ENCODE assay signal across 14 mouse cellular contexts in genomic region chr12:17677743-17678142, GRCm38 (mm10). TPM values are rescaled to one million over a fixed set of nuclear protein-coding genes. Genes with fewer than 3 reads are reported as not detected.
DNase-seq lines count a peak whose midpoint lies in the region; ATAC-seq and TF ChIP-seq lines count a peak whose summit lies in the region.
"Had no signal": no experiment of that assay in that cellular context is flagged by ENCODE, and none has a peak within 500 bp of the region (broad histone marks: within the 10 kb centered on the region; RNA-seq: fewer than 3 reads in every experiment).

No protein-coding gene starts in this region.

- ATAC-seq in kidney, postnatal 0 days (replicated peaks; ENCODE audit: low FRiP score, low read depth) = no peak
- ATAC-seq in hindbrain, embryonic 11.5 days (ENCODE audit: low FRiP score) = no peak

- peak; percentile 49 for TF ChIP-seq CTCF in kidney, postnatal 0 days (IDR thresholded peaks at IDR 0.05; ENCODE audit: low read depth)
- no peak for TF ChIP-seq CTCF in thymus, adult 2 months (IDR thresholded peaks at IDR 0.05; ENCODE audit: borderline replicate concordance, control insufficient read depth, extremely low read depth, insufficient read depth, low read length, poor library complexity)
- peak; percentile 16; the same call in 1 of the 2 replicates for TF ChIP-seq CTCF in brain, embryonic 14.5 days (IDR thresholded peaks at IDR 0.05; ENCODE audit: borderline replicate concordance, extremely low read depth, insufficient read depth, insufficient read length)

- no peak for TF ChIP-seq POLR2A in thymus, adult 2 months (IDR thresholded peaks at IDR 0.05; ENCODE audit: control insufficient read depth, extremely low read depth, insufficient read depth, low read length, poor library complexity)
- no peak for TF ChIP-seq POLR2A in brain, embryonic 14.5 days (IDR thresholded peaks at IDR 0.05; ENCODE audit: borderline replicate concordance, extremely low read depth, insufficient read depth, insufficient read length, poor library complexity, severe bottlenecking)

- no peak overlapping the region for H3K9ac ChIP-seq in kidney, postnatal 0 days (ENCODE audit: low read depth, low read length)
- no peak overlapping the region for H3K9ac ChIP-seq in hindbrain, embryonic 11.5 days (ENCODE audit: low read depth, low read length)
- H3K9ac ChIP-seq: embryonic facial prominence, embryonic 12.5 days; heart, embryonic 13.5 days; hindbrain, embryonic 13.5 days had no signal

- no peaks in the 10 kb centered on the region for H3K9me3 ChIP-seq in kidney, postnatal 0 days (replicated peaks; ENCODE audit: low read length)
- no peaks in the 10 kb centered on the region for H3K9me3 ChIP-seq in hindbrain, embryonic 11.5 days (ENCODE audit: control insufficient read depth, low read length)
- H3K9me3 ChIP-seq: embryonic facial prominence, embryonic 12.5 days; heart, embryonic 13.5 days; hindbrain, embryonic 13.5 days had no signal

- H3K4me1 ChIP-seq in kidney, postnatal 0 days (replicated peaks; ENCODE audit: insufficient read depth, low read length) = no peaks in the 10 kb centered on the region
- peaks cover 7% of the 10 kb centered on the region for H3K4me1 ChIP-seq in thymus, adult 2 months (replicated peaks; ENCODE audit: control insufficient read depth, insufficient read depth, low read length)
- no peaks in the 10 kb centered on the region for H3K4me1 ChIP-seq in hindbrain, embryonic 11.5 days (replicated peaks; ENCODE audit: control insufficient read depth, insufficient read depth, low read length)
- H3K4me1 ChIP-seq: embryonic facial prominence, embryonic 12.5 days; hindbrain, embryonic 13.5 days had no signal

- WGBS in kidney, postnatal 0 days = 84% methylated on average over 2 of the region's 2 CpGs
- WGBS in thymus, adult 2 months = 72% methylated on average over 2 of the region's 2 CpGs
- WGBS in hindbrain, embryonic 11.5 days = 82% methylated on average over 2 of the region's 2 CpGs

- H3K36me3 ChIP-seq in kidney, postnatal 0 days (ENCODE audit: insufficient read depth, low read length) = no peaks in the 10 kb centered on the region
- no peaks in the 10 kb centered on the region for H3K36me3 ChIP-seq in thymus, adult 2 months (ENCODE audit: control insufficient read depth, insufficient read depth, low read length)
- no peaks in the 10 kb centered on the region for H3K36me3 ChIP-seq in hindbrain, embryonic 11.5 days (ENCODE audit: control insufficient read depth, insufficient read depth, low read length)
- H3K36me3 ChIP-seq: embryonic facial prominence, embryonic 12.5 days; heart, embryonic 13.5 days; hindbrain, embryonic 13.5 days had no signal

- no peak overlapping the region for H3K4me2 ChIP-seq in kidney, postnatal 0 days (ENCODE audit: low read length)
- no peak overlapping the region for H3K4me2 ChIP-seq in hindbrain, embryonic 11.5 days (replicated peaks; ENCODE audit: low read depth, low read length)
- H3K4me2 ChIP-seq: embryonic facial prominence, embryonic 12.5 days; heart, embryonic 13.5 days; hindbrain, embryonic 13.5 days had no signal

- DNase-seq in kidney, postnatal 0 days (ENCODE audit: low spot score) = no peak
- DNase-seq in kidney, adult 18-20 months = no peak
- peak; percentile 61 for DNase-seq in thymus, adult 2 months
- DNase-seq in thymus, adult 18-20 months = no peak
- no peak for DNase-seq in brain, embryonic 14.5 days (ENCODE audit: low read depth)
- DNase-seq in thymus, postnatal 4 days = peak; percentile 57
- DNase-seq in hindbrain, embryonic 11.5 days (ENCODE audit: low spot score) = no peak
- DNase-seq in adrenal gland, postnatal 14 days = no peak
- DNase-seq: cerebellum, postnatal 10 days; kidney, postnatal 10 days; right cerebral cortex, adult 18-20 months had no signal

- H3K27me3 ChIP-seq in kidney, postnatal 0 days (ENCODE audit: insufficient read depth, low read length) = no peaks in the 10 kb centered on the region
- no peaks in the 10 kb centered on the region for H3K27me3 ChIP-seq in thymus, adult 2 months (ENCODE audit: control insufficient read depth, insufficient read depth, low read length)
- H3K27me3 ChIP-seq in hindbrain, embryonic 11.5 days (ENCODE audit: control insufficient read depth, insufficient read depth, low read length) = no peaks in the 10 kb centered on the region
- H3K27me3 ChIP-seq: embryonic facial prominence, embryonic 12.5 days; hindbrain, embryonic 13.5 days had no signal

- H3K27ac ChIP-seq in kidney, postnatal 0 days = no peak overlapping the region
- no peak overlapping the region for H3K27ac ChIP-seq in thymus, adult 2 months (ENCODE audit: control insufficient read depth, insufficient read depth, low read length)
- no peak overlapping the region for H3K27ac ChIP-seq in hindbrain, embryonic 11.5 days (ENCODE audit: low read depth, low read length)
- H3K27ac ChIP-seq: embryonic facial prominence, embryonic 12.5 days; heart, embryonic 13.5 days; hindbrain, embryonic 13.5 days had no signal

- no peak overlapping the region for H3K4me3 ChIP-seq in kidney, postnatal 0 days (replicated peaks; ENCODE audit: low read depth, low read length)
- H3K4me3 ChIP-seq in thymus, adult 2 months (ENCODE audit: control insufficient read depth, insufficient read depth, low read length) = no peak overlapping the region
- H3K4me3 ChIP-seq in hindbrain, embryonic 11.5 days (ENCODE audit: low read depth, low read length) = no peak overlapping the region
- H3K4me3 ChIP-seq: embryonic facial prominence, embryonic 12.5 days; heart, embryonic 13.5 days; hindbrain, embryonic 13.5 days had no signal

RNA-seq across cellular contexts. Expression of gene Hpcal1, which starts 12.9 kb away (rescaled TPM):
- 70.6 and 71.0 TPM in 2 replicates for polyA plus RNA-seq in kidney, postnatal 0 days (2015; fragmentation: Nextera tagmentation; extraction: Ambion mirVana)
- polyA plus RNA-seq in thymus, adult 2 months (2012; rRNA removed) = 322 and 334 TPM in 2 replicates
- polyA plus RNA-seq in brain, embryonic 14.5 days (2012; rRNA removed) = 82.2 and 113 TPM in 2 replicates
- 46.3 and 48.0 TPM in 2 replicates for polyA plus RNA-seq in hindbrain, embryonic 11.5 days (2014; fragmentation: Nextera tagmentation; extraction: Ambion mirVana)
- total RNA-seq in adrenal gland, postnatal 14 days (2021) = 26.8 and 33.4 TPM in 2 replicates

Comparison
In these comparisons a context has a peak if more than half of its experiments do, and no peak if none do; other contexts are left out.
1. DNase-seq: peak in thymus, adult 2 months (single experiment) and thymus, postnatal 4 days (single experiment); none in kidney, postnatal 0 days (single experiment), kidney, adult 18-20 months (single experiment), thymus, adult 18-20 months (0 of 2), brain, embryonic 14.5 days (single experiment), hindbrain, embryonic 11.5 days (single experiment) and adrenal gland, postnatal 14 days (single experiment).